Mouse (Mus musculus) ES-E14 (cell line): Measurements from ENCODE around the gene Abcc3. TPM values are rescaled to one million over a fixed set of nuclear protein-coding genes. Genes with fewer than 3 reads are reported as not detected.

ENCODE experiments used
- DNase-seq: peaks from one replicate; pipeline ENCODE4 v3.0.0-alpha.2; 2013; ENCODE audit warnings: low read depth, low spot score
- H3K27ac ChIP-seq: 2 replicates; pipeline ENCODE4 v1.5.1; 2012; ENCODE audit warnings: low read depth, mild to moderate bottlenecking, low read length, moderate library complexity, mixed read lengths; ENCODE audit not compliant: poor library complexity, insufficient read depth, severe bottlenecking
- H3K36me3 ChIP-seq: 2 replicates; pipeline ENCODE4 v1.6.1; 2012; ENCODE audit warnings: mild to moderate bottlenecking, low read length, moderate library complexity, mixed read lengths; ENCODE audit not compliant: control insufficient read depth, poor library complexity, insufficient read depth, severe bottlenecking
- H3K4me1 ChIP-seq, 2 experiments: fragments of 150-350 bp in 1 of 2; sonication (generic) in 1 of 2; 2 replicates each; pipeline ENCODE4 v1.6.1; 2012; ENCODE audit warnings: low read length in 2 of 2, mild to moderate bottlenecking in 1 of 2, mixed read lengths in 1 of 2; ENCODE audit not compliant: control insufficient read depth in 2 of 2, insufficient read depth in 2 of 2, poor library complexity in 1 of 2
- H3K4me3 ChIP-seq, 2 experiments: fragments of 150-350 bp in 1 of 2; sonication (generic) in 1 of 2; 2 replicates each; pipeline ENCODE4 v1.5.1; 2012; ENCODE audit warnings: low read length in 2 of 2, low read depth in 1 of 2, mild to moderate bottlenecking in 1 of 2, mixed read lengths in 1 of 2; ENCODE audit not compliant: insufficient read depth in 1 of 2, poor library complexity in 1 of 2, severe bottlenecking in 1 of 2
- H3K9ac ChIP-seq: 2 replicates; pipeline ENCODE4 v1.6.1; 2012; ENCODE audit warnings: low read depth, mild to moderate bottlenecking, low read length, mixed read lengths; ENCODE audit not compliant: poor library complexity, insufficient read depth, severe bottlenecking
- H3K9me3 ChIP-seq: fragments of 150-350 bp; sonication (generic); 2 replicates; pipeline ENCODE4 v1.6.1; 2012; ENCODE audit warnings: low read depth, mild to moderate bottlenecking, low read length; ENCODE audit not compliant: control insufficient read depth, insufficient read depth
- CHD2 ChIP-seq: IDR thresholded peaks from 2 replicates; pipeline ENCODE4 v1.6.1; 2014; ENCODE audit warnings: mild to moderate bottlenecking, low read depth, low read length, inconsistent platforms
- HCFC1 ChIP-seq: IDR thresholded peaks from 2 replicates; pipeline ENCODE4 v1.6.1; 2012; ENCODE audit warnings: low read length, inconsistent platforms, borderline replicate concordance; ENCODE audit not compliant: insufficient read depth
- MAFK ChIP-seq: IDR thresholded peaks from 2 replicates; pipeline ENCODE4 v1.6.1; 2014; ENCODE audit warnings: mild to moderate bottlenecking, low read depth, low read length, inconsistent platforms; ENCODE audit not compliant: insufficient read depth
- ZC3H11A ChIP-seq: IDR thresholded peaks from 2 replicates; pipeline ENCODE4 v1.6.1; 2012; ENCODE audit warnings: low read depth, mild to moderate bottlenecking, inconsistent platforms, low read length, borderline replicate concordance
- ZNF384 ChIP-seq: IDR thresholded peaks from 2 replicates; pipeline ENCODE4 v1.6.1; 2012; ENCODE audit warnings: low read depth, low read length, inconsistent platforms
- in situ Hi-C, 2 experiments: fragments of 600-800 bp; cut with MboI; formaldehyde crosslinking; loops; one replicate each; pipeline ENCODE4 v1.15.1; 2025; ENCODE audit warnings: low sequenced_read_pairs in 2 of 2, inconsistent platforms in 1 of 2; ENCODE audit not compliant: unreplicated experiment in 2 of 2
- total RNA-seq: library from RNA; depleted of rRNA; stranded (reverse); fragments of 300-350 nt; gene quantifications from 2 replicates; pipeline ENCODE4 v1.2.3, GENCODE M21; 2012

The Abcc3 gene
- total RNA-seq, 1 experiment, result 1.5 TPM

- in situ Hi-C loops, result no loop called here
- no peak for DNase-seq
These were observed 33.6 kb downstream of the Abcc3 start for GRCm38 (mm10) chr11:94359168-94359567.

DNA sequence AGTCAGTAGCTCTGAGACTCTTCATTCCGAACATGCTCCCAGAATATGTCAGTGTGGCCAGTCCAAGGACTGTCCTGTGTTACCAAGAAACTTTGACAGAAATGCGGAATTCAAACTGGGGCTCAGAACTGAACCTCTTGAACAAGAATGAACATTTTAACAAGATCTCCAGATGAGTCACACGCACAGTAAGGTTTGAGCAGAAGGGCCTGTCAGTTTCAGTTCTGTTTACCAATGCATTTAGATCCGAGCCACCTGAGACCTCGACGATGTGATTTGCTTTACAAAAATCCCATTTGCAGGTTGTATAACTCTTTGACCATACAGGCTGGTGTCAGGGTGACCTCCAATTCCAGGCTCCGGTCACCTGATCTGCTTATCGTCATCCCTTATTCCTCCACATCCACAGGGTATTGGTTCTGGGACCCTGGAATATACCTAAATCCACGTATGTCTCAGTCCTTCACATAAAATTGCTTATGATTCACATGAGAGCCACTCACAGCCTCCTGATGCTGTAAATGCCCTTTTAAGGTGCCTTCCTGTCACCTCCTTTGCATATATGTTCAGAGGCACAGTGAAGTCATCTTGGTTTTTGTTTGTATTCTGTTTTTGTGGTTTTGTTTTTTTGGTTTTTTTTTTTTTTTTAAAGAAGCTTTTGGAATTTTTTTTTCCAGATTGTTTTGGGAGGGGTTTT lies 37.1 kb downstream of the Abcc3 start:
- no peaks in the 10 kb centered on the region for H3K9me3 ChIP-seq
- H3K4me1 ChIP-seq, result peaks cover 0 to 9% of the 10 kb centered on the region in 2 experiments; a peak in 1 of 4 replicates
- TF ChIP-seq MAFK, result no peak
- TF ChIP-seq CHD2, result no peak
- TF ChIP-seq ZC3H11A, result no peak
- TF ChIP-seq HCFC1, result no peak
- TF ChIP-seq ZNF384, result no peak
- in situ Hi-C loops, result no loop called here
- no peak overlapping the region for H3K4me3 ChIP-seq
- no peak for DNase-seq
- no peaks in the 10 kb centered on the region for H3K36me3 ChIP-seq
- no peak overlapping the region for H3K9ac ChIP-seq
- H3K27ac ChIP-seq, result no peak overlapping the region

More at GRCm38 (mm10) chr11:94359168-94359567, 33.6 kb downstream of the Abcc3 start:
- peaks cover 0 to 2% of the 10 kb centered on the region in 2 experiments; a peak in 1 of 4 replicates for H3K4me1 ChIP-seq
- H3K36me3 ChIP-seq, result no peaks in the 10 kb centered on the region
- no peak overlapping the region for H3K9ac ChIP-seq
- H3K9me3 ChIP-seq, result no peaks in the 10 kb centered on the region
- no peak overlapping the region for H3K4me3 ChIP-seq
- no peak overlapping the region for H3K27ac ChIP-seq
- no peak for TF ChIP-seq CHD2
- no peak for TF ChIP-seq MAFK
- no peak for TF ChIP-seq ZC3H11A
- no peak for TF ChIP-seq ZNF384
- no peak for TF ChIP-seq HCFC1

DNA sequence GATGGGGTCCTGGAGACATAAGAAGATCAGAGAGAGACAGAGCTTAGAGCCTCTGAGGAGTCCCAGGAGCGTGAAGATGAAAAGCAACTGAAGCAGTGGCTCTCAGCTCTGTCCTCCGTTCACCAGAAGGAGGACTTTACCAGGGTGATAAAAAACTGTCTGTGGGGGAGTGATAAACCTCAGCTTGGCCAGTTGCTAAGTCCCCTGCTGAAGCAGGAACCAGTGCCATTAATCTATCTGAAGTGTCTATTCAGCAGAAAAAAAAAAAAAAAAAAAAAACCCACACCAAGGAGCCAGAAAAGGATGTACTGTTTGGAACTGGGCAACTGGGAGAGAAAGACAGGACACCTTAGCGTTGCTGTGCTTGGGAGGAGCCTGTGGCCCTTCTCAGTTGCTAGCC lies 41.7 kb downstream of the Abcc3 start:
- Histone ChIP-seq H3K4me3 (no peak overlapping the region), H3K27ac (no peak overlapping the region), H3K4me1 (peaks cover 0 to 7% of the 10 kb centered on the region in 2 experiments; a peak in 1 of 4 replicates), H3K9ac (no peak overlapping the region), H3K9me3 (no peaks in the 10 kb centered on the region), H3K36me3 (no peaks in the 10 kb centered on the region)
- in situ Hi-C loops, result no loop called here
- TF ChIP-seq HCFC1 (no peak), ZNF384 (no peak), CHD2 (no peak), ZC3H11A (no peak), MAFK (0 out of 2 replicates have a peak, but pooled peaks have one; percentile 44)
- no peak for DNase-seq

- no peak overlapping the region for H3K4me3 ChIP-seq
These were observed 42.5 kb downstream of the Abcc3 start for GRCm38 (mm10) chr11:94350337-94350736.

DNA sequence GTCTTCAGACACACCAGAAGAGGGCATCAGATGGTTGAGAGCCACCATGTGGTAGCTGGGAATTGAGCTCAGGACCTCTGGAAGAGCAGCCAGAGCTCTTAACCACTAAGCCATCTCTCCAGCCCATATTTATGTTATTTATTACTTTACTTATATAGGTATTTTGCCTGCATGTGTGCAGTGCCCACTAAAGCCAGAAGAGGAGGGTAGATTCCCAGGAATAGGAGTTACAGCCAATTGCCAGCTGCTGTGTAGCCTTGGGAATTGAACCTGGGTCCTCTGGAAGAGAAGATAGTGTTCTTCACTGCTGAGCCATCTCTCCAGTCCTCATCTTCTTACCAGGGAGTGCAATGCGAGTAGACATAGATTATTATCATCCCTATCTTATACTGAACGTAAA lies 43.0 kb downstream of the Abcc3 start:
- TF ChIP-seq CHD2 (no peak), HCFC1 (no peak), ZC3H11A (no peak), MAFK (no peak), ZNF384 (no peak)
- in situ Hi-C loops, result no loop called here
- no peak for DNase-seq
- Histone ChIP-seq H3K9me3 (no peaks in the 10 kb centered on the region), H3K4me3 (no peak overlapping the region), H3K36me3 (no peaks in the 10 kb centered on the region), H3K9ac (no peak overlapping the region), H3K4me1 (peaks cover 0 to 7% of the 10 kb centered on the region in 2 experiments; a peak in 1 of 4 replicates), H3K27ac (no peak overlapping the region)

More at GRCm38 (mm10) chr11:94350337-94350736, 42.5 kb downstream of the Abcc3 start:
- no peak overlapping the region for H3K27ac ChIP-seq
- no peaks in the 10 kb centered on the region for H3K9me3 ChIP-seq
- no peak for DNase-seq
- no peak overlapping the region for H3K9ac ChIP-seq
- peaks cover 0 to 7% of the 10 kb centered on the region in 2 experiments; a peak in 1 of 4 replicates for H3K4me1 ChIP-seq
- in situ Hi-C loops, result no loop called here
- no peaks in the 10 kb centered on the region for H3K36me3 ChIP-seq
- no peak for TF ChIP-seq MAFK
- no peak for TF ChIP-seq ZC3H11A
- TF ChIP-seq ZNF384, result no peak
- TF ChIP-seq HCFC1, result no peak
- TF ChIP-seq CHD2, result no peak
